Mouse (Mus musculus): ENCODE measurements around the gene C1rl.
"Not testable (repeated sequence)": the region's sequence is repeated elsewhere in the genome, so short reads cannot be mapped to it uniquely, and the experiment has no call there.

The C1rl gene

DNA sequence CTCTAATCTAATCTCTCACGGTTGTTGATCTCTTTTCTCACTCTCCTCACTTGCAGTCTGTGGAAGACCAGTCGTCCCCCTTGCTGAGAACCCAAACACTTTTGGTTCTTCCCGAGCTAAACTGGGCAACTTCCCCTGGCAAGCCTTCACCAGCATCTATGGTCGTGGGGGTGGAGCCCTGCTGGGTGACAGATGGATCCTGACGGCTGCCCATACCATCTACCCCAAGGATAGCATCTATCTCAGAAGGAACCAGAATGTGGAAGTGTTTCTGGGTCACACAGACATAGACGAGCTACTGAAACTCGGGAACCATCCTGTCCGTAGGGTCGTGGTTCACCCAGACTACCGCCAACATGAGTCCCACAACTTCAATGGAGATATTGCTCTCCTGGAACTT is 15.4 kb downstream of the C1rl start:
- DNase-seq, result peak; percentile 75 to 80

DNA sequence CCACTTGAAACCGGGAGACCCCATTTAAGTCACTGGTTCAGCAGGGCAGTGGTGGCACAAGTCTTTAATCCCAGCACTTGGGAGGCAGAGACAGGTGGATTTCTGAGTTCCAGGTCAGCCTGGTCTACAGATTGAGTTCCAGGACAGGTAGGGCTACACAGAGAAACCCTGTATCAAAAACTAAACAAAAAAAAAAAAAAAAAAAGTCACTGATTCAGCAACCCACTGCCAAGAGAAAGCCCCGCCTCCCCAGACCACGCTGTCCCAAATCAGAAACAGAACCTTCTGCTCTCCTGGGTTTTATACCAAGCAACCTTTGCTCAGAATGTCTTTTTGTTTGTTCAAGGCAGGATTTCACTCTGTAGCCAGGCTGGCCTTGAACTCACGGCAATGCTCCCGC is 16.3 kb downstream of the C1rl start:
- DNase-seq, result not testable (repeated sequence)

DNA sequence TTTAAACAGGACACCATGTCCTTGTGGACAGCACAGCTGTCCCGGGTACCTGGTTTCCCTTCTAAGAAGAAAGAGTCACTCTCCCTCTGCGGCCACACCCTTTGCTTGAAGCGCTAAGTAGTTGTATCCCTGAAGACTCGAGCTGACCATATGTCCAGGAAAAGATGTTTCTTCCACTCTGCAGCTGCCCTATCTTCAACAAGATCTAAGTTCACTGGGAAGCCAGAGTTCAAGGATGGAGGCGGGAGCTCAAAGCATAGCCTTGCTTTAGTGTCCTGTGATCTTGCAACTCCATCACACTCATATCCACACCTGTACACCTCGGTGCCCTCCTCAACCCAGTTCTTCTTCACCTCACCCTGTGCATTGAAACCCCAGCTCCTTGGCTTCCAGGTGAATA is 19.0 kb downstream of the C1rl start:
- DNase-seq, result no peak

DNA sequence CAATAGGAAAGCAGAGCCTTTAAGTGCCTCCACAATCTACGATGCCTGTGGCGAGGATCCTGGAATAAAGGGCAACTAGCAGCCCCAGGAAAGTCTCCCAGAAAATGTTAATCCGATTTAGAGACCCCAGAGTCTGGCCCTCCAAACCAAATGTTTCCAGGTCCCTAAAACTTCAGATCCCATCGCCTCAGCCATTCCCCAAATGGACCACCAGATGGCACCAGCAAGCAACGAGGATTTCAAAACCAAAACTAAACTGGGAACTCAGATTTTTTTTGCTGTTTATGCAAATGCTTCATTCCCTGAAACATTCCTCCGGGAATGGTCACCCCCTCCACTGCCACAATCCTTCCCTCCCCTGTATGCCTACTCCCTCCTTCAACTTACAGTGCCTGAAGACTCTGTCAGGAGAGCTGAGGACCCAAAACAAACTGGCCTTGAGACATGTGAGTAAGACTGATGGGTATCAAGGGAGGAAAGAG is 19.5 kb downstream of the C1rl start, which contains the start of gene C1ra:
TSS of gene C1ra (plus strand) at position 51 of the 482 bp plus-strand sequence.
- peak; percentile 57 to 68 for DNase-seq

DNA sequence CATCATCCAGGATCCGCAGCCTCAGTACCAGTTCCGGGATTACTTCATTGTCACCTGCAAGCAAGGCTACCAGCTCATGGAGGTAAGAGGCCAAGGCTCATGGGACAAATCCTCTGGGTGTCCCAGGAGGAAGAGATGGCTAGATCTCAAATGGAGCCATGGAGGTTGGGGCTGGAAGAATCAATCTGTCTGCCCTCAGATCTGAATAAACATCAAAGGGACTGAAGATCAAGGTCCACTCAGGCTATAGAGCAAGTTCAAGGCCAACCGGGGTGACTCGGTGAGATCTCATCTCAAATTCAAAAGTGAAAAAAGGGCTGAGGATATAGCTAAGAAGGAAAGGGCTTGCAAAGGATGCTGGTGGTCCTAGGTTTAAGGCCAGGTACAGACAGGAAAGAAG is 24.8 kb downstream of the C1rl start:
- DNase-seq, result not testable (repeated sequence)

DNA sequence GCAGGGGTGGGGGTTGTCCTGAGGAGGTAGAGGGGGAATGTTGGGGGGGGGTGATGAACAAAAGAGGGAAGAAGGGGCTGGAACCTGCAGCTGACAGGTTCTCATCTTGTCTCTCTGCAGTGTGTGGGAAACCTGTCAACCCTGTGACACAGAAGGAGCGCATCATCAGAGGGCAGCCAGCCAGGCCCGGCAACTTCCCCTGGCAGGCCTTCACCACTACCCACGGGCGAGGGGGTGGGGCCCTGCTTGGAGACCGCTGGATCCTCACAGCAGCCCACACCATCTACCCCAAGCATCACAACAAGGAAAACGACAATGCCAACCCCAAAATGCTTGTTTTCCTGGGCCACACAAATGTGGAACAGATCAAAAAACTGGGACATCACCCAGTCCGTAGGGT is 29.2 kb downstream of the C1rl start:
- DNase-seq, result peak; percentile 19 to 51

DNA sequence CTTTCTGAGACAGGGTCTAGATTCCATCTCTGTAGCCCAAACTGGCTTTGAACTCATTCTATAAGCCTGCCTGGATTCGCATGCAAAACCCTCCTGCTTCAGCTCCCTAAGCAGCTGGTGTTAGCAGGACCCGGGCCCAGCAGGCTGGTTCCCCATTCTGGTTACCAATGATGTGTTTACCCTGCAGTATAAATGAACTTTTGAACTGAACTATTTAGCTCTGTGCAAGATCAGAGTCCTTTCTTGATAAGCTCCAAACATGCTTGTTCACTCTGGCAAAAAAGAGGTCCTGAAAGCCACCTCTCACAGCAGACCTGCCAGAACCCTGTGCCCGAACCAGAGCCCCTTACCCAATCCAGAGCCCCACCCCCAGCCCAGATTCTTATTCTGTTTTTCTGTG is 35.0 kb downstream of the C1rl start:
- no peak for DNase-seq

DNA sequence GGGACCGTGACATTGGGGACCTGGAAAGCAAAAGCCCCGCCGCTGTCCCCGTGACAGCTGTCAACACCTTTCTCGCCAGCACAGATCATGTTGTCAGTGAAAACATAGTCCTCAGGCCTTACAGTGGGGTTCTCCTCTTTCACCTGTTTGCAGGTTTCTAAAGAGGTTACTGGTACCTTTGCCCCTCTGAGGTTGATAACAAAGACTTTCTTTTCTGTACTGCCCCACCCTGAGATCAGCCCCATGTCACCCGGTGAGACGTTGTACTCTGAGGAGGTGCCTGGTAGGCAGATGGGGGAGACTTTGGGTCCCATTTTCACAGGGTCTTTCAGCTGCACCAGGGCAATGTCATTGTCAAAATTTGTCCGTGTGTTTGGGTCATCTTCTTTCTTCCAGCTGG is 38.2 kb downstream of the C1rl start:
- no peak for DNase-seq

DNA sequence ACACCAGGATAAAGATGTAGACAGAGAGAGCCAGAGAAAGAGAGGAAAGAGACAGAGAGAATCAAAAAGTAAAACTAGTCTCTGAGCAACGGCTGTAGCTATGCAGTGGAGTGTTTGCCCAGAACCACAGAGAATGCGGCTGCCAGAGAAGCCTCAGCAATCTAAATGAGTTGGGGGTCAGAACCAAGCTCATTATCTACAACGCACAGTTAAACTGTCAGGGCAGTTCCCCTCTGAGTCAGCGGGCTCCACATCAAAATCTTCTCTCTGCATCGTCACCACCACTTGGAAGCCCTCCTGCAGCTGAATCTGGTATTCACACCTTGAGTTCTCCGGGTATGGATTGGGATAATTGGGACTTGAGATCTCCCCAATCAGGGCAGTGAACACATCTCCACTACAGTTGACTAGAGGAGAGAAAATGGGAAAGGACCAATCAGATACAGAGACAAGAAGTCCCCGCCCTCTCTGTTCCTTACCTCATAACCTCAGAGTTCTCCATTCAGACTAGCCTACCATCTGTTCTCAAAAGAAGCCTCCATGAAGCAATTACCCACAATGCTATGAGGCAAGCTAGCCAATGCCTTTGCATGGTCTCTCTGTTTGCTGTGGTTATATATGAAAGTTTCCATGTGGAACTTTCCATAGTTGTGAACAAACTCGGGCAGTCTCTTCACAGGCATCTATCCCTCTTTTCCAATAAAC is 43.4 kb downstream of the C1rl start:
- not testable (repeated sequence) for DNase-seq

DNA sequence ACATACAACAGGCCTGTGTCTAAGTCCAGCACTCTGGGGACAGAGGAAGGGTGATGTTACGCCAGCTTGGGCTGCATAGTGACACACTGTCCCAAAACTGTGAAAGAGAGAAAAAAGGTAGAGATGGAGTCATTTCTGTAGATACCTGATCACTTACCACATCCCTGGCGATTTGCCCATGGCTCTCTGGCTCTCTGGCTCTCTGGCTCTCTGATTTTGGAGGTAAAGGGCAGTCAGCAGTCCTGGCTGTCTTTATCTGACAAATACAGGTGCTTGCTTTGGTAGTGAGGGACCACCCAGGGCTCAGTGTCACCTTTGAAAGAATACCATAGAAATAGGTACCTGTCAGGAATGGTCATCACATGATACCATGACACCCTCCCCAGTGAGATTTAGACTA is 48.3 kb downstream of the C1rl start:
- DNase-seq, result not testable (repeated sequence)

DNA sequence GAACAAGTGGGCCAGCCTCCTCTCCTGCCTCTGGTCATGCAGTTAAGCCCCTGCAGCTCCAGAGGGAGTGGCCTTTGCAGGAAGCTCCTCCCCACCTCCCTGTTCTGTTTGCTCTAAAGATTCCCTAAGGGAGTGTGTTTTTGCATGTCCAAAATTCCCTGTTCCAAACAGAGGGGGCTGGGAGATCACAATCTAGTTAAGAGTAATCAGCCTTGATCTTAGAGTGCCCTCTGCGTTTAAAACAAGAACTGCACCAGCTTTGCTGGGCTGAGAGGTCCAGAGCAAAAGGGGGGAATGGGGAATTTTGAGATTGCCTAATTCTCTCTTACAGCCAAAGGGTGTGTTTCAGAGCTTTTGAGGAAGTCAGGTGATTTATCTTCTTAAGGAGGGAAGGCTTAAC is 49.4 kb downstream of the C1rl start, which contains the start of gene C1s1:
TSS of gene C1s1 (minus strand) at position 76 of the 400 bp plus-strand sequence.
- DNase-seq, result peak; percentile 29 to 70

DNA sequence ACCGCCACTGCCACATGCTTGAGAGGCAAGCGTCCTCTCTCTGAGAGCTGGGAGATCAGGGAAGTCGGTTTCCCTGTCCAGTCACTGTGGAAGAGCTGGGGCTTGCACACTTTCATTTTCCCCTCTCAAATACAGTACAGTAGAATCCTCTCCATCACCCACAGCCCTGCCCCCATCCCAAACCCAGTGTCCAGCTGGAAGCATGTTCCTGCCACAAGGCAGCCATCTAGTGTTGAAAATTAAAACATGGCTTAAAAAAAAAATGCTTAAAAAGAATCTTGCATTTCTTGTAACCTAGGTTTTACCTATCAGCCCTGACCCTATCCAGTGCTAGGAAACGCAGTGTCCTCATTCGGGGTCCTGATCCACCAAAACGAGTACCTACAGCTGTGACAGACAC is 51.6 kb downstream of the C1rl start:
- DNase-seq, result peak in 1 of 2 experiments; percentile 19

DNA sequence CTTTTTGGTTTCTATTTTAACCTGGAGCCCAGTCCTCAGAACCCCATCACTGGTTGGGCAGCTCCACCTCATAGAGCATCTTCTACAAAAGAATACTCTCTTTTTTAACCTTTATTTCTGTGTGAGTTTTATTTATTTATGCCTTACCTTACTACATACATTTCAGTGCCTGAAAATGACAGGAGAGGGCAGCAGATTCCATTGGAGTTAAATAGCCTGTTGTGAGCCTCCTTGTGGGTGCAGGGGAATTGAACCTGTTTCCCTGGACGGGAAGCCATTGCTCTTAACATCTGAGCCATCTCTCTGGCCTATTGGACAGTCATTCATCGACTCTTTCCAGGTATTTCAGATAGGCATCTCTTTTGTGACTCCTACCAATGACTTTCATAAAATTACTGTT is 52.5 kb downstream of the C1rl start:
- no peak for DNase-seq

DNA sequence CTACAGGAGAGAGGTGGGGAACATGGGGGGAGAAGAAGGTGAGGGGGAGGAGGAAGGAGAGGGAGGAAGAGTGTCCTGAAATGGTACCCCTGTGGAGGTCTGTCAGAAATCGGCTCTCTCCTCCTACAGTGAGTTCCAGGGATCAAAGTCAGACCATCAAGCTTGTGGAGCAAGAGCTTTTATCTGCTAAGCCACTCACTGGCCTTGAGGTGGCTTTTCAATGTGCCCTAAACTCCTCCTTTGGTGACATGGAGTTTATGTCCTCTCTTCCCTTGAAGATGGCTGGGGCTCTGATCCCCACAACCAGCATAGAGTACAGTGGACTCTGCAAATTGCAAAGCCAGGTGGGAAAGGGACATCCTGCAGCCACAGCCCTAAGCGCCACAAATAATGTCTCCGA is 55.1 kb downstream of the C1rl start:
- not testable (repeated sequence) for DNase-seq

DNA sequence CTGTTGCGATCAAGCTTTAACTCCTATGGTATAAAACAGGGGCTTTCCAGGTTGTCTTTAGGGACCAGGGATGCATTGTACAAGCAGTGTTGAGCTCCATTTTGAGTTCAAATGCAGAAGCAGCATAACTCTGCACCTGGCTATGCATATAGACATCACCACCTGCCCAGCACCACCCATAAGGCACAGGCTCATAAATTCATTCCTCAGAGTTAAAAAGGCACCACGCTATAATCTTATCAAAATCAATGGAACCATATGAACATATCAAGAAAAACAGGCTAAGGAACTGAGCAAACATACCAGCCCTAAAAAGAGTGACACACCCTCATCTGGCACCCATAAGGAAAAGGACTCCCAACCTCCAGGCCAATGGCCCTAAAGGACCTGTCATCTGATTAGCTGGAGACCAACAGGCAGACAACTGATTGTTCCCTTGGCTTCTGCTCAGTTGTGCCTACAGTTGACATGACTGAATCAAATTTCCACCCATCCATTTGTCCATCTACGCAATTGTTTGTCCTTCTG is 56.2 kb downstream of the C1rl start:
- no peak for DNase-seq

DNA sequence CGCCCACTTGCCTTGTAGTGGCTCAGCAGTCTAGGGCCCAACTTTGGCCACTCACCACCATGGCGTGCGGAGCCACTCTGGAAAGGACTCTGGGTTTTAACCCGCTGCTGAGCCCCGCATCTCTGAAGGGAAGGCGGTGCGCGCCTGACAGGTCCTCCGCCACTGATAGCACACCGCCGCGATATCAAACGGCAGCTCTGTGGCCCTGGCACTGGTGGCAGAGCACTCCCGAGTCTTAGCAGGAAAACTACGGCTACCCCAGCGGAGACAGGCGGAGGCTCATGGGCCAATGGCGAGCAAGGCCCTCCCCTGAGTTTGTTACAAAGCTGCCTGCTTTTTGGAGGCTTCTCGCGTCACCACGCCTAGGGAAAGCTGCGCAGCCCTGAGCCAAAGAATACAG is 59.9 kb downstream of the C1rl start:
- DNase-seq, result no peak

DNA sequence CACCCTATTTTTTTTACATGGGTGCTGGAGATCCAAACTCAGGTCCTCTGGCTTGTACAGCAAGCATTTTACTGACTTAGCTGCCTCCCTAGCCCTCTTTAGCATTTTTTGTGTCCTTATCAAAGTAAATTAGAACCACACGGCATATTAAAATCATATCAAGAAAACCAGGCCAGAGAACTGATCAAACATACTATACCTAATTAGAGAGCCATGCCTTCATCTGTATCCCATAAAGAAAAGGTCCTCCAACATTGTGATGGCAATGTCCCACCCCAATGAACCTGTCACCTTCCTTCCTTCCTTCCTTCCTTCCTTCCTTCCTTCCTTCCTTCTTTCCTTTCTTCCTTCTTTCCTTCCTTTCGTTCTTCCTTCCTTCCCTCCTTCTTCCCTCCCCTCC is 63.0 kb downstream of the C1rl start:
- DNase-seq, result not testable (repeated sequence)

Data from cerebellum, postnatal 25 days (tissue).